In the genomic region with DNA sequence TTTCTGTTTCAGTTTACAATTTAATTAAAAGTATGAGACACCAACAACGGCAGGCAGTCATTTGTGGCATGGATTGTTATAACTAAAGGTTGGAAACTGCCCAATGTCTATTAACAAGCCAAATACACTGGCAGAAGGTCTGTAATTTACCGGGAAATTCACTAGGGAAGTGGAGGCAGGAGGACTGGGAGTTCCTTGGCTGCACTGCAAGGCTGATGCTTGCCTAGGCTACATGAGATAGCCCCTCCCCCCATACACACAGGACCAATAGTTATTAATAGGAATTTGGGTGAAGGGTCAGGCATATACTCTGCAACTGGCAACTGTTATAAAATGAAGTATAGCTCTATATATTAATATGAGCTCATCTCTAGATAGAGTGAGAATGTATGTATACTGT, we compare ENCODE assay signal across 18 mouse cellular contexts. TPM values are rescaled to one million over a fixed set of nuclear protein-coding genes. Genes with fewer than 3 reads are reported as not detected.
DNase-seq lines count a peak whose midpoint lies in the region; ATAC-seq and TF ChIP-seq lines count a peak whose summit lies in the region.
"Had no signal": no experiment of that assay in that cellular context is flagged by ENCODE, and none has a peak within 500 bp of the region (broad histone marks: within the 10 kb centered on the region; RNA-seq: fewer than 3 reads in every experiment).

No protein-coding gene starts in this region.

- no peaks in the 10 kb centered on the region for H3K27me3 ChIP-seq in hindbrain, postnatal 0 days (ENCODE audit: insufficient read depth, low read length)
- no peaks in the 10 kb centered on the region for H3K27me3 ChIP-seq in hindbrain, embryonic 14.5 days (ENCODE audit: control insufficient read depth, insufficient read depth, low read length)
- H3K27me3 ChIP-seq: embryonic facial prominence, embryonic 13.5 days; embryonic facial prominence, embryonic 15.5 days; forebrain, embryonic 12.5 days had no signal

- H3K4me3 ChIP-seq in hindbrain, postnatal 0 days (ENCODE audit: low read length), result no peak overlapping the region
- no peak overlapping the region for H3K4me3 ChIP-seq in hindbrain, embryonic 14.5 days (replicated peaks; ENCODE audit: low read length)
- H3K4me3 ChIP-seq: embryonic facial prominence, embryonic 13.5 days; embryonic facial prominence, embryonic 15.5 days; erythroblast, embryonic 14.5 days; forebrain, embryonic 10.5 days; forebrain, embryonic 12.5 days had no signal

- peaks cover 11% of the 10 kb centered on the region for H3K4me1 ChIP-seq in hindbrain, postnatal 0 days (ENCODE audit: insufficient read depth, low read length)
- H3K4me1 ChIP-seq in hindbrain, embryonic 14.5 days (replicated peaks; ENCODE audit: control insufficient read depth, insufficient read depth, low read length), result peaks cover 13% of the 10 kb centered on the region

- no peaks in the 10 kb centered on the region for H3K36me3 ChIP-seq in hindbrain, postnatal 0 days (ENCODE audit: insufficient read depth, low read length)
- H3K36me3 ChIP-seq in hindbrain, embryonic 14.5 days (replicated peaks; ENCODE audit: control insufficient read depth, insufficient read depth), result no peaks in the 10 kb centered on the region
- H3K36me3 ChIP-seq: embryonic facial prominence, embryonic 13.5 days; embryonic facial prominence, embryonic 15.5 days; forebrain, embryonic 10.5 days; forebrain, embryonic 12.5 days had no signal

- TF ChIP-seq CTCF in hindbrain, postnatal 0 days (IDR thresholded peaks at IDR 0.05; ENCODE audit: low read depth), result no peak

- no peak overlapping the region for H3K4me2 ChIP-seq in hindbrain, postnatal 0 days (ENCODE audit: low read depth, low read length)
- H3K4me2 ChIP-seq in hindbrain, embryonic 14.5 days (replicated peaks), result no peak overlapping the region
- H3K4me2 ChIP-seq: embryonic facial prominence, embryonic 13.5 days; embryonic facial prominence, embryonic 15.5 days; forebrain, embryonic 12.5 days had no signal

- H3K9ac ChIP-seq in hindbrain, postnatal 0 days (replicated peaks; ENCODE audit: low read length), result no peak overlapping the region
- H3K9ac ChIP-seq in hindbrain, embryonic 14.5 days, result no peak overlapping the region
- H3K9ac ChIP-seq: embryonic facial prominence, embryonic 13.5 days; embryonic facial prominence, embryonic 15.5 days; forebrain, embryonic 12.5 days had no signal

- no peak overlapping the region for H3K27ac ChIP-seq in hindbrain, postnatal 0 days
- H3K27ac ChIP-seq in hindbrain, embryonic 14.5 days, result no peak overlapping the region
- H3K27ac ChIP-seq: embryonic facial prominence, embryonic 13.5 days; embryonic facial prominence, embryonic 15.5 days; forebrain, embryonic 10.5 days; forebrain, embryonic 12.5 days had no signal

- 35% methylated on average over 2 of the region's 2 CpGs for WGBS in hindbrain, postnatal 0 days
- 59% methylated on average over 2 of the region's 2 CpGs for WGBS in hindbrain, embryonic 14.5 days

- H3K9me3 ChIP-seq in hindbrain, postnatal 0 days (ENCODE audit: low read length), result no peaks in the 10 kb centered on the region
- H3K9me3 ChIP-seq in hindbrain, embryonic 14.5 days (ENCODE audit: control insufficient read depth, low read length), result no peaks in the 10 kb centered on the region
- H3K9me3 ChIP-seq: embryonic facial prominence, embryonic 13.5 days; embryonic facial prominence, embryonic 15.5 days; forebrain, embryonic 10.5 days; forebrain, embryonic 12.5 days had no signal

- DNase-seq in cerebellum, adult 9-10 months, result peak; percentile 57
- no peak for DNase-seq in cerebellum, adult 18-20 months
- peak; percentile 54 to 58 for DNase-seq in cerebellum, postnatal 10 days
- DNase-seq in cerebellum, postnatal 25 days, result no peak
- DNase-seq in hindbrain, postnatal 0 days (ENCODE audit: low spot score), result peak; percentile 26
- no peak for DNase-seq in hindbrain, embryonic 14.5 days (ENCODE audit: low spot score)
- DNase-seq: adrenal gland, adult 2 months; adrenal gland, postnatal 10 days; adrenal gland, postnatal 25 days; cerebellum, adult 11 months; embryo, embryonic 11 days had no signal

- ATAC-seq in hindbrain, postnatal 0 days, result no peak
- ATAC-seq in hindbrain, embryonic 14.5 days (ENCODE audit: low FRiP score), result no peak
- ATAC-seq: forebrain, embryonic 14.5 days; forebrain, embryonic 16.5 days had no signal

RNA-seq across cellular contexts. Expression of gene Sipa1l3, which starts 2.4 kb away (rescaled TPM):
- total RNA-seq in hindbrain, postnatal 0 days (2014; rRNA removed), result 108 and 110 TPM in 2 replicates
- polyA plus RNA-seq in hindbrain, postnatal 0 days (2015; fragmentation: Nextera tagmentation; extraction: Ambion mirVana), result 15.2 and 19.7 TPM in 2 replicates
- 18.8 and 21.4 TPM in 2 replicates for polyA plus RNA-seq in hindbrain, embryonic 14.5 days (2014; fragmentation: Nextera tagmentation; extraction: Ambion mirVana)

Comparison
In these comparisons a context has a peak if more than half of its experiments do, and no peak if none do; other contexts are left out.
1. DNase-seq: peak in cerebellum, adult 9-10 months (single experiment), cerebellum, postnatal 10 days (2 of 2) and hindbrain, postnatal 0 days (single experiment); none in cerebellum, adult 18-20 months (0 of 2), cerebellum, postnatal 25 days (0 of 2) and hindbrain, embryonic 14.5 days (single experiment).